Mouse (Mus musculus): ENCODE results near the gene Gfra1.

Gene Gfra1

DNA sequence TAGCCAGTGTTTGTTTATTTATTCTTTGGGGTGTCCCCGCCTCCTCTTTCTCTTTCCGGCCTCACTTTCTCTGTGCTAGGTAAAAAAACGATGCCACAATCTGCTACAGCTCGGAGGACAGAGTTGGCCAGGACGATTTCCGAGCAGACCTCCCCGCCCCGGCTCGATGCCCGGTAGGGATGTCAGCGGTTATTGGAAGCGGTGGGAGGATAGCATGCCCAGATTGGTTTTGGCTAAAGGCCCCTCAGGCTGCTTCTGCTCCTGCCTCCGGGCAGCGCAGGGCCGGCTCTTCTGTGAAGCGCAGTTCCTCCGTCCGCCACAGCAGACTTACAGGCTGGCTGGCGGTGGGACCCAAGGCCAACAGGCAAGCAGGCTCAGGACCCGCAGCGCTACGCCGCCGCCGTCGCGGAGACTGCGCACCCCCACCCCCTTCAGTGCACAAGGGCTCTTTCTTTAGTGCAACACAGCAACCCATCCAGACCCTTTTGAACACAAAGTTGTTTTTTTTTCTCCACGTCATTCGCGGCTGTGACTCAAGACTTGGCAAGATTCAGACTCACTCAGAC, at the start of gene Gfra1:
Gene Gfra1, minus strand, starts transcription at position 414 of the 566 bp plus-strand sequence.
- DNase-seq = no peak

DNA sequence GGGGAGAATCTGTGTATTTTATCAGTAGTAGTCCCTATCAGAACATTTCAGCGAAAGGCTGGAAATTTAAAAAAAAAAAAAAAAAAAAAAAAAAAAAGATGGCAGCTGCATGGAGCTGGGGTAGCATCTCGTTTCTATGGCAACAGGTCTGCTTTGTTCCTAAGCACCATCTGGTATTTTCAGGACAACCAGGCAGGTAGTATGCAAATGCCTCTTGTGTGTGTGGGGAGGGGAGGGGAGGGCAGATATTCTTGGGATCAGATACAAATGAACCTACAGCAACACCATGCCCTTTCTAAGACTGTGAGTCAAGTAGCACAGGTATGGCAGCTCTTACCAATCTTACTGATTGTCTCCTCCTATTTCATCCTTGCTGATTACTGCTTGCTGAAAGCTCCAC, 44.3 kb upstream of the Gfra1 start:
- no peak for DNase-seq

DNA sequence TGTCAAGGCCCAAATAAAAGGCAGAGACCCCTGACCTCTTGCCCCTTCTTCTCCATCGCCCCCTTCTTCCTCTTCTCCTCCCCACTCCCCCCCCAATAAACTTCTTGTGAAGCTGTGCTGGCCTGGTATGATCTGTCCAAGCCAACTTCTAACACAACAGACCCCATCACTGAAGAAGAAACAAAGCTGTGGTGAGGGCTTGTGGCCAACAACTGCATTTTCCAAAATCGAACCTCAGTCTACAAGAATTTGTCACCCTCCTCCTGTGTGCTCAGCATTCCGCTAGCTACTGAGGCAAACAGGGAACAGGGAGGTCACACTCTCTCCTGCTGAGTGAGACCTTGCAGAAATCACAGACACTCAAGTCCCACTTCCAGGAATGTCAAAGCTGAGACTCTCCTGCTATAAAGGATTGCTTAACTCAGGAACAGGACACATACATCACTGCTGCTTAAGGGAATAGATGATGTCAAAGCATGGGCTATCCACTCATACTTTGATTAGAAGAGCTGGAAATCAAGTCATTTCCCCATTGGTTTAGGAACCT, 43.8 kb upstream of the Gfra1 start:
- DNase-seq = no peak

DNA sequence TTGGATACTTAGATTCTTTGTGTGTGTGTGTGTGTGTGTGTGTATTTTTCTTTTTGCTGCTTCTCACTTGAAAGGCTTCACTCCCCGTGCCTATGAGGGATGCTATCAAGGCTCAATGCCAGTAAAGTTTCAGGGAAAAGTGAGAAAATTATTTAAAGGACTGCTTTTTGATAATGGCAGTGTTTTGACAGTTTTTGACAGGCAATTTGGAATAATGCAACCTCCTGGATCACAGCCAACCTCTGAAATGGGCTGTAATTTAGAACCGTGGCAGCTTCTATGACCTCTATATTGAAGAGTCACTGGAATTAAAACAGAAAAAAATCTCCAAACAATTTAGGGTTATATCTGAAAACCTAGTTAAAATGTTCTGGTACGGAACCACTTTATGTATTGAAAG, 41.4 kb upstream of the Gfra1 start:
- DNase-seq = no peak

DNA sequence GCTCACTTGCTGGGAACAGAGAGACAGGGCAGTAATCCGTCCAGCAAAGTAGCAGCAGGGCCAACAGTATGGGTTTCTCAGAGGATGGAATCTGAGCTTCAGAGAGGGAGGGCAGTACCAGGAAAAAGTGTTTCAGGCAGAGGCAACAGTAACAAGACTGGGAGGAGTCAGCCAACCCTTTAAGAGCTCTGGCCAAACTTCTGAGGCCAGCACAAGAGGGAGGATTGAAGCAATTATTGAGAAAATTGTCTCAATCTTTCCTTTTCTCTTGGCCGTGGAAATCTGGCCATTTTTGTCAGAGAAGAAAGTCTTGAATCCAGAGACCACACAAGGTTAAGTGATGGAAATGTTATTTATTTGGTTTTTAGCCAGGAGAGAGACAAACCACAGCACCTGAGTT, 31.0 kb upstream of the Gfra1 start:
- no peak for DNase-seq

DNA sequence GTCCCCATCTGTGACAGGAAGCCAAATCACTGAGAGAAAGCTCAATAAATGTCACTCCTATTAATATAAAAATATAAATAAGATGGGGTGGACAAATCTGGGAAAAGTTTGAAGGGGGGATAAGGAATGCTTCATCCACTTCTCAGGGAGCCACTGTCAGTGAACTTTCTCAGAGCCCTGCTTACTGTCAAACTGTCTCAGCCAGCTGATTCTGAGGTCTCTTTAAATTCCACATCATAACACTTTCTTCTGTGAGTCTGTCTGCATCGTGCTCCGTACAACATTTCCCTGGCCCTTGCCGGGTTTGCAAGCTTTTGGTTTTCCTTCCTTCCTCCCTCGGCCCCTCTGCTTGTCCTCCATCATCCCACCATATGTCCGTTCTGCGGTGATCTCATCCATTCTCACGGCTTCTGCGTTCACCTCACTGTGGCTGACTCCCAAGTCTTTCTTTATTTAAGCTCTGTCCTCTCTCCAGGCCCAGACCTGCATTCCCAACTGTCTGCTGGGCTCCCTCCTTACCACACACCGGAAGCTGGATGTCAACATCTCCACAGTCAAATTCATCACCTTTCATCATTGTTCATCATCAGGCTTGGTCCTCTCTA, 26.8 kb upstream of the Gfra1 start:
- DNase-seq = no peak

DNA sequence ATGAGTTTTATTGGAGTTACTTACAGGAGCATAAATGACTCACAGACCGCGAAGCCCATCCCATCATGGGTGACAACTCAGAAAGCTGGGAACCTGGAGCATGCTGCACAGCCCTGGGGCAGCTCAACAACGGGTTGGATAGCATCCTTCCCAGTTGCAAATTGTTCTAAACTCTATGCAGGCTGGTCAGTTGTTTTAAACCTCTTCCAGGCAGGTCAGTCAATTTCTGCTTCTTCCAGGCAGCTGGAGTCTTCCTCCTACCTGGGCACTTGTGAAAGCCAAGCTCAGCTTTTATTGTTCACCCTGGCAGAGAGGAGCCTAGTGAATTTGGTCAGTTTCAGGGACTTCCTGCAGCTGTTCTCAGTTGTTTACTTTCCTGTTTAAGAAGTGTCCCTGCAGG, 18.5 kb upstream of the Gfra1 start:
- no peak for DNase-seq

DNA sequence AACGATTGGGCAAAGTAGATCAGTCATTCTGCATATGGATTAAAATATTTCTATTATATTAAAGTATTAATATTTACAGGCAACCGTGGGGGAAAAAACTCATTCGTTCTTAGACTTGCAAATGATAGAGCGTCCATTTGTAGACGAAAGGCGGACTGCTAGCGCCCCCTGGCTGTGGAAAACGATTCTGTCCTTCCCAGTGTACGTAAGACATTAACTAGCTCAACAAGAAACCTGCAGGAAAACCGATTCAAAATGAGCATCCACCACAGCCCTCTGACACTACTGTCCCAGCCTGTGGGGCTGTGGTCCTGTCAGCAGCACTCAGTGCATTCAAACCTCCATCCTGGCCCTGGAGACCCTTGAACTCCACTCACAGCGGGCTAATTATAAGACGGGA, 13.7 kb upstream of the Gfra1 start:
- peak; percentile 77 for DNase-seq

DNA sequence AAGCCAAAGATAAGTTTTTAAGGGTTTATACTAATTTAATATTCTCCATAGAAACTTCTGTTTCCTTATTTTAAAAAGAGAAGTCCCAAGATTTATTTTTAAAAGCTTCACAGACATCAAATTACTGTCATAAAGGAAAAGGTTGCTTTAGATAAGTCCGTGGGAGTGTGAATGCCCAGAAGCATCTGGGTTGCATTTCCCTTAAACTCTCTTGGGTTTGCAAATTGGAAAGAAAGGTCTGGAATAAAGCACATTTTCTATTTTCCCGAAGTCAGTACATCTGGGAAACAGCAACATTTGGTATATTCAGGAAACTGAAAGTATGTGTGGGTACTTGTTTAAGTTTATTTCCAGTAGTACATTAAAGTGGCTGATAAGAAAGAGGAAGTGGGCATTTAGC, 12.6 kb upstream of the Gfra1 start:
- no peak for DNase-seq

DNA sequence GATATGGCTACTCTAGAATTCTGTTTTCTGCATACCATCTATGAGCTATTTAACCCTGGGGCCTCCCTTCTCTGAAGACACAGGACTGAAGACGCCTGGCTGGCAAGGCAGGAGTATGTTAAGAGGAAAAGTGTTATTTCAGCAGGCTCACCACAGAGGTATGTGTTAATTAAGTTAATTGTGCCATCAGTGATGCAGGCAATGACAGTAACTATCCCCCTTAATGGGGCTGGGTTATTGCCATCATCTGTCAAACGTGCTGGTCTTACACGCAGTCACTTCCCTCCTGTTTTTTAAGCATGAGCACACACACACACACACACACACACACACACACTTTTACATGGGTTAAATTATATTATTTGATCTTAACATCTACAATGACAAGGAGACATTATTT, 8.0 kb upstream of the Gfra1 start:
- no peak for DNase-seq

DNA sequence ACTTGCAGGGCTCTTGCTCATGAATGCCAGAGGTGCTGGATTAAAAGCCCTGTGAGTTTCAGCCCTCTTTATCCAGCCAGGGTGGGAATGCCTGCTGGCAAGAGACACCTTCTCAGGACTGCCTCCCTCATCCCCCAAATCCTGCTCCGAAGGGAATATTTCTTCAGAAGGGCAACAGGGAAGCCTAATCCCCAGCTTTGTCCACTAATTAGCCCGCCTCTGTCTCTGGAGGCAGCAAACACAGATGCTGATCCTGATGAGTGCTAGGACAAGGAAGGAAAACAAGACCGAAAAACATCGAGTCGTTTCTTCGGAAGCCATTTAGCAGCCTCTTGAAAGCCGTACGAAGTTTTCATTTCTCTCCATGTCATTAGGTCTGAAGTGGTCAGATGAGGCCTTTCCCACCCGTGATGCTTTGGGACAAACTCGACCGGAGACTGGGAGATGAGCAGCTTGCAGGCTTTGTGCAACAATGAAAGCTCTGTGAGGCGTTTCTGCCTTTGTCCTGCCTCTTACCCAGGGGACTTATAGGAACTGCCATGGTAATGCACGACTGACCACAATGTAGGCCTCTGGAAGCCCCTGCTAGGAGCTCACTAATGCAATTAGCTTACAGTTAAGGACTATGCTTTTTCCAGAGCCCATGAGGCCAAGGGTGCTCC, 4.8 kb upstream of the Gfra1 start:
- no peak for DNase-seq

DNA sequence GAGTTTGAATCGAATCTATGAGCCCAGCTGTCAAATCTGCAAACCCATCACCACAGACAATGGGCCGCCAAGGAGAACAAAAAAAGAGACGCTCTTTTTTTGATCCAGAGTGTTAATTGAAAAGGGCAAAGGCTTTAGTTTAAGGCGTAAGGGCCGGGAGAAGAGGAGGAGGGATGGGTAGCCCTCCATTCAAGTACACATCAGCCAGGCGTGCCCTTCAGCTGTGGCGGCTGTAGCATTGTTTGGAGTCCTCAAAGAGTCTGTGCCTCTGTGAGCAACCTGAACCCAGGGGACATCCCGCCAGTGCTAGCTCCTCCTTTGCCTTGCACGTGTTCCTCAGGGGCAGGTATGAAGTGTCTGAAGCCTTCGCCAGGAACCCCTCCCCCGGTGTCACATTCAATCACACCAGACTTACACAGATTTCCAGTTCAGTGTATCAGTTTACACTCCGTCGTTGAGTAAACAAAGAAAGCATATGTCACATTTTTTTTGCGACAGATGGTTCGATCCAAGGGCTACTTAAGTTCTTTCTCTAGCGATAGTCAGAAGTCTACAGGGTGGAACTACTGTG, 867 bp upstream of the Gfra1 start:
- DNase-seq = no peak

DNA sequence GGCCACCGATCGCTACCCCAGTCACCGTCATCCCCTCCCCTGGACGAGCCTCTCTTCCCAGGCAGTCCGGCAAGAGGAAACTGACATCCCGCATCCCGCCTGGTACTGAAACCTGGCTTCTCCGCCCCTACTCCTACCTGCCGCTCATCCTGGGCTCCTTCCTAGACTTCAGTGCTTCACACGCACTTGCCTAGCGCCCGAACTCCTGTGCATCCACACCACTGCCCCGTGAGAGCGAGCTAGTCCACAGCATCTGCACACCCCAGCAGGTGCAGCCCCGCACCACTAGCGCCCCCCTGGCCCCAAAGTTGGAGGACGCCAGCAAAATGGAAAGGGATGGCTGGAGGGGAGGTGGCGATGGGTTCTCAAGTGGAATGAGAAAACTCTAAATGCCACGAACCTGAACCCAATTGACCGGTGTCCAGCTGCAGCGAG, 631 bp downstream of the Gfra1 start:
- no peak for DNase-seq

DNA sequence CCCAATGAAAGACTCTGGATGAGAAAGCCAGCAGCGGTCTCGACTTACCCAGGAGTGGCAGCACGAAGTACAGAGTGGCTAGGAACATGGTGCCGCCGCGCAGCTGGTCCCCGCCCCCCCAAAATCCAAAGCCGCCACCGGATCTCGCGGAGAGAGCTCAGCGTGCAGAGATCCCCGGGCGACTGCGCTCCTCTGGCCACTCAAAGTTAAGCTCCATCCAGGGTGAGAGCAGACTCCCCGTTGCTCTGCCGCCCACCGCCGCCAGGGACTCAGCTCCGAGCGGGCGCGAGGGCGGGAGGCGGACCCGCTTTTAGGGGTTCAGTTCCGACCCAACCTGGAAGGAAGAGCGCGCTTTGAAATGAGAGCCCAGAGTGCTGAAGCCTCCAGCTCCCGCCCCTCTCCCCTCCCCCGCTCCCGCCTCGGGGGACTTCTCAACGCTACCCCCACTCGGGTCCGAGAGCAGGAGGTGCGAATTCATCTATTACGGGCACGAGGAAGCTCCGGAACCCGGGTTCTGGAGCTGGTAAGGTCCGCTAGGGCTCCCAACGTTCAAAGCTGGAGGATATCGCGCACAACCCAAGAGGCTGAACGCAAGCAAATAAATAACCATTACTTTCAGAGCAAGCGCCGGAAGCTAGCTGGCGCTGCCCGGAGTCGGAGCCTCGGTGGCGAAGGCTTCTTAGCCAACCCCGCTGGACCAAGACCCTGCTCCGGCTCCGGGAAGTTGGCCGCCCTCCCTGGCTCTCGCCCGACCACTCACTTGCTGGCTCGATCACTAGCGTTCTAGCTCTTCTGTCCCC, 1.2 kb downstream of the Gfra1 start:
- no peak for DNase-seq

DNA sequence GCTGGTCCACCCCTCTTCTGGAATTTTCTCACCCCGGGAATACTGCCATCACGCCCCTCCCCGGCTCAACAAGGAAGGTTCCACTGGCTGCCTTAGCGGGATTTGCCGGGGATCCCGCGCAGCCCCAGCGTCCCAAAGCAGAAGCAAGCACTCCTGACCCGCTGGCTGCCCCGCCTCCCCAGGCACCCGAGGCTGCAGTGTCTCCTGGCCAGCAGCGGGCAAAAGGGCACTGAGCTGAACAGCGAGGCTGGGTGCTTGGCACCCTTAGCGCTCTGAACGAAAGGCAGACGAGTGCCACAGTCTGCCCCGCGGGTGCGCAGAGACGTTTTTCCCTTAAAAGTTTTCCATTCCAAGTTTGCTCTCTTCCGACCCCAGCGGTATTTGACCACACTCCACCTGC, 2.1 kb downstream of the Gfra1 start:
- DNase-seq = no peak

DNA sequence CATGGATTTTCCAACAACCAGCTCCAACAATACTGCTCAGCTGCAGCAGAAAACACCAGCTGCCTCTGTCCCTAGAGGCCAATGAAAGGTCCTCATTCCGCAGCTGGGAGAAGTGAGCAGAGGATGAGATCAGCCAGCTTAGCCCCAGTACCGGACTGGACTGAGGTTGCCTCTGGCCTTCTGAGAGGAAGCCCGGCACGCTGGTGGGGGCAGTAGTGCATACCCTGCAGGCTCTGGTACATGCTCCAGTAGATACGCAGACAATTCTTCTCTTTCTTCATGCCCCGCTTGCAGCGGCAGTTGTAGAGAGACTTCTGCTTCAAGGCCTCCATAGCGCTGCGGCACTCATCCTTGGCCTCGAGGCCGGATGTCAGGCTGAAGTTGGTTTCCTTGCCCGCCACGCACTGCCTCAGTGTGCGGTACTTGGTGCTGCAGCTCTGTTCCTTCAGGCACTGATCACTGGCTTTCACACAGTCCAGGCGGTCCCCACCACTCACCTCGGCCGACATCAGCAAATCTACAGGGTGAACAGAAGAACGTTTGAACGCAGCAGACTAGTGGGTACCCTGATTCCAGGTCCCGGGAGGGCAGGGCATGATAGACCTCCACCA, 2.7 kb downstream of the Gfra1 start:
- no peak for DNase-seq

DNA sequence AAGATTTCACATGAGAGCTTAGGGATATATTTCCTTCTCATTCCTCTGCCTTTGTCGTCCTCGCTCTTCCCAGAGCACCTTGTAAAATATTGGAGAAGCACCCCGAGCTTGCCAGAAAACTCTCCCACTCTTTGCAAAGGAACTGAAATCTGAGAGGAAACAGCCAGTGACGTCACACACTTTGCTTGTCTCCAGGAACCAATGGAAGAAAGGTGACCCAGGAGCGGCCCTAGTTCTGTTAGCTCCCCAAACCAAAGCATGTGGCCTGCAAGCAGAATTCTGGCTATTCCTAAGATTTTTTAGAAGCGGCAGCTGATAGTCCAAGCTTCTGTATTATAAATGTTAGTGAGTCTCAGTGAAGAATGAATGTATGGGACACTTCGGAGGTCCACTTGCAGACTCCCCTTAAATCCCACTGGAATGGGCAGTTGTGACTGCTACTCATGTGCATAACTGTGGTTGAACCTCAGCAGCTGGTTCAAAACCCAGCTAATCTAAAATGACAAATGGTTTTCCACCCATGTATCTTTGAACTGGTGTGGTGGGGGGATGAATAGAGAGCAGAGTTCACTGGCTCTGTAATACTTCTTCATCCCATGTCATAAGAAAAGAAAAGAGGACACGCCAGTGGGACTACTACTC, 3.4 kb downstream of the Gfra1 start:
- no peak for DNase-seq

DNA sequence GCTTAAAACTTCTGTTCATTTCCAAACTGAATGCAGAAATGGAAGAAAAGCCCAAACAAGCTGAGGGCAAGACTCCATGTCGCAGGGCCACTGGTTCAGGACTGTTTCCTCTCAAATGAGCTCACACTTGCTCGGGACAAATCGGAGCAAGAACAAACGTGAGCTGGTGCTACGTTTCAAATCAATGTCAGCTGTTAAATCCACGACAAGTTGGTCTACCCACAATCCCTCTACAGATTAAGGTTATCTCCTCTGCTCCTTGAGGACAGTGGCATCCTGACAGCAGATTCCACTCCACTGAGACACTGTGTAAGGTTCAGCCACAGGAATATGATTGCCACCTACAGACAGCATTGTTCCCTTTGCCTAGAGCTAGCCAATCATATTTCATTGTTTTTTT, 4.4 kb downstream of the Gfra1 start:
- DNase-seq = no peak

DNA sequence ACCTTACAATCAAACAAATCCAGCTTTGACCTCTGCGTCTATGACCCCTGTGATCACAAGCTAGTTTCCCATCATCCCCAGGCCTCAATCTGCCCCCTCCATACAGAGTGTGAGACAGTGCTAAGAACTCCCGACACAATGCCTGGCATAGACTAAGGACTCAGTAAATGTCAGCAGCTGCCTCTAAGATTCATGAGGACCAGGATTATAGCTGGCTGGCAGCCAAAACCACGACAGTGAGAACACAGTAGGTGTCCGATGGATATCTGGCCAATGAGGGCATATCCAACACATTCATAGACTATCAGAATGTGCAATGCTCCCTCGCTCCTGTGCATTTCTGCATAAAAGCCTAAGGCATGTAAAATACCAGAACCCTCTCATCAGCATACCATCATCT, 5.0 kb downstream of the Gfra1 start:
- DNase-seq = no peak

DNA sequence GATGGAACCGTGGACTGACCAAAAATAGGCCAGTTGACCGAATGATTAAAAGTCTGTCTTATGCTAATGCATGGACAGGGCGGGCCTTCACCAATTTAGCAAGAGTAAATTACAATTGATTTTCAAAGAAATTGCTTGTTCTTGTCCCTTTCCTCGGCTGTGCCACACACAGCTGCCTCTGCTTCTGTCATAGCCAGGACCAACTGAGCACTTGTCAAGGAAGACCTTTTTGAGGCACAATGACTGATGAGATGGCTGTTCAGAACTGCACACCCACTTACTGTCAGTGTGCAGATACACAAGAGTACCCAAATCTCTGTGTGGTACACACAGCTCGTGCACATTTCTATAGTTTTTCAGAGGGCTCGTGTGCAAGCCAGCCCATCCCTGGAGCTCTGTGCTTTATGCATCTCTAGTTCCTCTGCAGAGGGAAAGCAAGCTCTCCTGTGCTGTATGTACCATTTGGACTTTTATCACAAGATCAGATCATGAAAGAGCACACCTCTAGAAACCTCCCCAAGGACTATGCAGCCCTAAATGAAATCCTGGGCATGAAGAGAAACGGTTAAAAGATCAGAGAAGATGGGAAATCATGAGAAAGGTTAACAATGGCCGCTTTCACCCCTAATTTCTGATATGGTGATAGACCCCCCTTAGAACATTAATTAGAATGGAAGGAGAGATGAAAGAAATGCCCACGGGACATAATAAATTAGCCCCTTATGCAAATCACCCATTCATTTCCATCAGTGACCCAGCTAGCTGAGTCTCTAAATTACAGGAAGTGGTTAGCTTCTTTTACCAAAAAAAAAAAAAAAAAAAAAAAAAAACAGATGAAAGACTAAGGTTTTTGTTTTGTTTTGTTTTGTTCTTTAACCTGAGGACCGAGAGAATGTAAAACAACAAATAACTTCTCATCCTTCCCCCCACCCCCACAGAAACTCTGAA, 12.7 kb downstream of the Gfra1 start:
- no peak for DNase-seq

DNA sequence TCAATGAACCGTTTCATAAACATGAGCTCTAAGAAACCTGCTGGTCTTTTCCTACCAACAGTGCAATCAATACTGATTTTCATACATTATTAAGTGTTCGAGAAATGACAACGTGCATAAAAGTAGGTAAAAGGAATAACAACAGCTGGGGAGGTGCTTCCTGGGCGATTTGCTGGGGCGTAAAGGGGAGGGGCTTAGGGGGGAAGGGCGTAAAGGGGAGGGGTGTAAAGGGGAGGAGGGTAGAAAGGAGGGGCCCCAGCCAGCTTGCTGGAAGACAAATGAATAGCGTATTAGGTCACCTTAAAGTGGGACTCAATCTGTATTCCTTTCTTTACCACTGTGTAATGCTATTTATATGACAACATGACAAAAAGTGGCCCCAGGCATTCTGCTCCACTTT, 13.9 kb downstream of the Gfra1 start:
- DNase-seq = no peak
